Mouse (Mus musculus): ENCODE results near the gene D030056L22Rik. TPM values are rescaled to one million over a fixed set of nuclear protein-coding genes. Genes with fewer than 3 reads are reported as not detected.

D030056L22Rik gene
- total RNA-seq, 2 experiments from 2014 or later, result 35.8 to 48.0 TPM

- ATAC-seq (replicated peaks; ENCODE audit: low FRiP score, low TSS enrichment, poor library complexity, severe bottlenecking), result peak; percentile 87
These were observed 12.2 kb downstream of the D030056L22Rik start for GRCm38 (mm10) chr19:18725186-18725585.

GRCm38 (mm10) chr19:18730255-18730654, 17.3 kb downstream of the D030056L22Rik start:
- no peak for ATAC-seq (replicated peaks; ENCODE audit: low FRiP score, low TSS enrichment, poor library complexity, severe bottlenecking)

- ATAC-seq (replicated peaks; ENCODE audit: low FRiP score, low TSS enrichment, poor library complexity, severe bottlenecking), result no peak
These were observed 18.1 kb downstream of the D030056L22Rik start for GRCm38 (mm10) chr19:18731077-18731476.

- no peak for ATAC-seq (replicated peaks; ENCODE audit: low FRiP score, low TSS enrichment, poor library complexity, severe bottlenecking)
These were observed 22.9 kb downstream of the D030056L22Rik start for GRCm38 (mm10) chr19:18735901-18736300.

GRCm38 (mm10) chr19:18739146-18739545, 26.2 kb downstream of the D030056L22Rik start:
- ATAC-seq (replicated peaks; ENCODE audit: low FRiP score, low TSS enrichment, poor library complexity, severe bottlenecking), result no peak

- no peak for ATAC-seq (replicated peaks; ENCODE audit: low FRiP score, low TSS enrichment, poor library complexity, severe bottlenecking)
These were observed 31.0 kb downstream of the D030056L22Rik start for GRCm38 (mm10) chr19:18743946-18744345.

- no peak for ATAC-seq (replicated peaks; ENCODE audit: low FRiP score, low TSS enrichment, poor library complexity, severe bottlenecking)
These were observed 33.8 kb downstream of the D030056L22Rik start for GRCm38 (mm10) chr19:18746576-18747340.

- no peak for ATAC-seq (replicated peaks; ENCODE audit: low FRiP score, low TSS enrichment, poor library complexity, severe bottlenecking)
These were observed 34.4 kb downstream of the D030056L22Rik start for GRCm38 (mm10) chr19:18747379-18747778.

GRCm38 (mm10) chr19:18749598-18750339, 36.8 kb downstream of the D030056L22Rik start, which contains the start of gene Trpm6:
Trpm6 (plus strand) TSS chr19:18749983.
- ATAC-seq (replicated peaks; ENCODE audit: low FRiP score, low TSS enrichment, poor library complexity, severe bottlenecking), result peak; percentile 18; the same call in 1 of the 2 replicates

- no peak for ATAC-seq (replicated peaks; ENCODE audit: low FRiP score, low TSS enrichment, poor library complexity, severe bottlenecking)
These were observed 44.2 kb downstream of the D030056L22Rik start for GRCm38 (mm10) chr19:18757191-18757590.

- ATAC-seq (replicated peaks; ENCODE audit: low FRiP score, low TSS enrichment, poor library complexity, severe bottlenecking), result no peak
These were observed 44.7 kb downstream of the D030056L22Rik start for GRCm38 (mm10) chr19:18757706-18758105.

GRCm38 (mm10) chr19:18758269-18758668, 45.3 kb downstream of the D030056L22Rik start:
- ATAC-seq (replicated peaks; ENCODE audit: low FRiP score, low TSS enrichment, poor library complexity, severe bottlenecking), result no peak

GRCm38 (mm10) chr19:18758916-18759315, 45.9 kb downstream of the D030056L22Rik start:
- ATAC-seq (replicated peaks; ENCODE audit: low FRiP score, low TSS enrichment, poor library complexity, severe bottlenecking), result no peak

- no peak for ATAC-seq (replicated peaks; ENCODE audit: low FRiP score, low TSS enrichment, poor library complexity, severe bottlenecking)
These were observed 53.4 kb downstream of the D030056L22Rik start for GRCm38 (mm10) chr19:18766399-18766798.

Other genes with a start within 250 kb of the D030056L22Rik start
- gene Ostf1, start 81.4 kb upstream of the D030056L22Rik start, total RNA-seq (2014; fragmentation: Nextera tagmentation), result 38.8 and 45.6 TPM in 2 replicates
- 63.0 and 78.0 TPM in 2 replicates for gene Ostf1, start 81.4 kb upstream of the D030056L22Rik start, total RNA-seq (2017)
- 7.0 and 9.5 TPM in 2 replicates for gene Nmrk1, start 81.2 kb upstream of the D030056L22Rik start, total RNA-seq (2014; fragmentation: Nextera tagmentation)
- 8.3 and 11.0 TPM in 2 replicates for gene Nmrk1, start 81.2 kb upstream of the D030056L22Rik start, total RNA-seq (2017)
- gene Carnmt1, start 42.4 kb upstream of the D030056L22Rik start, total RNA-seq (2014; fragmentation: Nextera tagmentation), result 39.9 and 65.9 TPM in 2 replicates
- 57.4 and 65.4 TPM in 2 replicates for gene Carnmt1, start 42.4 kb upstream of the D030056L22Rik start, total RNA-seq (2017)
- gene Trpm6, start 36.8 kb downstream of the D030056L22Rik start, total RNA-seq (2014; fragmentation: Nextera tagmentation), result not detected in 2 replicates
- gene Trpm6, start 36.8 kb downstream of the D030056L22Rik start, total RNA-seq (2017), result not detected in 2 replicates

All from megakaryocyte-erythroid progenitor cell, adult 5-6 weeks (primary cell).